Mouse (Mus musculus) urinary bladder, postnatal 4 days (tissue): ENCODE results near the gene Mdfi.

Experiments
- DNase-seq, 2 experiments: peaks; one replicate each; pipeline ENCODE4 v3.0.0; 2021 to 2022; ENCODE audit warnings: low spot score in 2 of 2

The Mdfi gene

GRCm38 (mm10) chr17:47766407-47767043 lies 68.0 kb downstream of the Mdfi start:
- no peak for DNase-seq

- DNase-seq = no peak
These were observed 68.5 kb downstream of the Mdfi start for GRCm38 (mm10) chr17:47765986-47766385.
